Mouse (Mus musculus) brain, embryonic 14.5 days (tissue): ENCODE data around the gene Omt2b. TPM values are rescaled to one million over a fixed set of nuclear protein-coding genes. Genes with fewer than 3 reads are reported as not detected.
"Not testable (repeated sequence)": the region's sequence is repeated elsewhere in the genome, so short reads cannot be mapped to it uniquely, and the experiment has no call there.

Source experiments
- DNase-seq: peaks from one replicate; pipeline ENCODE4 v3.0.0-alpha.2; 2011; ENCODE audit warnings: low read depth
- CTCF ChIP-seq: fragments of 200-500 bp; IDR thresholded peaks from 2 replicates; pipeline ENCODE4 v1.5.1; 2012; ENCODE audit warnings: inconsistent platforms, mild to moderate bottlenecking, moderate library complexity, borderline replicate concordance; ENCODE audit not compliant: insufficient read depth, insufficient read length; ENCODE audit errors: extremely low read depth
- POLR2A ChIP-seq: fragments of 200-500 bp; IDR thresholded peaks from 2 replicates; pipeline ENCODE4 v1.6.1; 2012; ENCODE audit warnings: mild to moderate bottlenecking, inconsistent platforms, borderline replicate concordance; ENCODE audit not compliant: poor library complexity, insufficient read depth, insufficient read length, severe bottlenecking; ENCODE audit errors: extremely low read depth
- polyA plus RNA-seq: library from polyadenylated mRNA; depleted of rRNA; stranded (reverse); fragments of >200 nt; gene quantifications from 2 replicates; pipeline ENCODE4 v1.2.3, GENCODE M21; 2012; rRNA removed

Omt2b gene
- polyA plus RNA-seq: not detected in 2 replicates

DNA sequence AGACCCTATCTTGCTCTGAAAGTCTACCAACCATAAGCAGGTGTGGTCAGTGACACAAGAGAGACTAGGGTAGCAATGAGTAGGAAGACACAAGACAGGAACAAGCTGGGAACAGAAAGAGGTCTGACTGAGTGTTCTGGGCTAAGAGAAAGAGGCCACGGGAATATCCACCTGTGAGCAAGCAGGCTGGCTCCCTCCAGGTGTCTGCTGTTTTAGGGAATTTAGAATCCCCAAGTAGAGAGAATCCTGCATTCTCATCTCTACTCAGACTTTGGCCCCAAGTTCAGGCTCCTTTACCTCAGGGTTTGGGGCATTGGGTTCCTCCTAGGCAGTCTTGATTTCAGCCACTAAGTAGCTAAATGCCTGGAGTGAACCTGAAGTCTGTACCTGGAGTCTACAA is at the start of gene Omt2b:
Omt2b (plus strand) TSS at position 301 of the 400 bp plus-strand sequence.
- not testable (repeated sequence) for DNase-seq

DNA sequence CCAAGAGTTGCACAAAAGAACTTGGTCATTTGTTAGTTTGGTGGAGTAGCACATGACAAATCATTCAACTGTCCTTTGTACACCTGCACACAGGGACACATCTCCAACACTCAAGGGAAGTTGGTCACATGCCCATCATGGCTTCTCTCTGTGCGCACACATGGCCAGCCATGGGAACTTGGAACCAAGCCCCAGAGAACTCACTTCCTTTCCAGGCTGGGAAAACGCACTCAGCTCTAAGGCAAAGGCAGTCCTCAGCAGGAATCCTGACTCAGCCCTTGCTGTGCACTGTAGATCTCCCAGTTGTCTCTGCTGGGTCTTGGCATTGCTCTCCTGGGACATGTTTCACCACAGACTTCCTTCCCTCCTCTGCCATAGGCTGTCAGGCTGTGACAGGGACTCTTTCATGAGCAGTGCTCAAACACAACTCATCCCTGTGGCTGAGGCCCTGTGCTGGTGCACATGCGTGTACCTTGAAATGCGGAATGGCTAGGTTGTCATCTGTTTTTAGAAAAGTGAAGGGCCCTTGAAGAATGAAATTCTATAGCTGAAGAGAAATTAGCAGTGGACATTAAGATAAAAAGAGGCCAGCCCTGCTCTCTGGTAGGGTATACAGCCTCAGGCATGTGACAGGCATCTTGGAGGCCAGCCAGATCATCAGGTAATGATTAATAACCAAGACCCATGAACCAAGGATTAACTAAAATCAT is 45.2 kb upstream of the Omt2b start:
- DNase-seq: not testable (repeated sequence)

DNA sequence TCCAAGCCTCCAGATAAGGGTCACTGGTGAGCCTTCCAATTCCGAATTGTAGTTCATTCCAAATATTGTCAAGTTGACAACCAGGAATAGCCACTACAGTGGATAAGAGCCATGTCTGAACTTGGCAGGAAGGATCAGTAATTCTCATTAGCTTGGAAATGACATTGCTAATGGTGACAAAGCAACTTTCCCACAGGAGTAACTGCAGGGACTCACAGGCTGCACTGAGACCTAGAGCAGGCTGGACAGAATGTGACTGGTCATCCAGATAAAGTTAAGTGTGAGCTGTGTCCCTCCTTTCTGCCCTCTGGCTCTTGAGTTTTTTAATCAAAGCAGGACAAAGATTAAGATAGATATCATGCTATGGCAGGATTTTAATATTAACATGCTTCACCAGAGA is 38.3 kb upstream of the Omt2b start:
- DNase-seq: not testable (repeated sequence)

DNA sequence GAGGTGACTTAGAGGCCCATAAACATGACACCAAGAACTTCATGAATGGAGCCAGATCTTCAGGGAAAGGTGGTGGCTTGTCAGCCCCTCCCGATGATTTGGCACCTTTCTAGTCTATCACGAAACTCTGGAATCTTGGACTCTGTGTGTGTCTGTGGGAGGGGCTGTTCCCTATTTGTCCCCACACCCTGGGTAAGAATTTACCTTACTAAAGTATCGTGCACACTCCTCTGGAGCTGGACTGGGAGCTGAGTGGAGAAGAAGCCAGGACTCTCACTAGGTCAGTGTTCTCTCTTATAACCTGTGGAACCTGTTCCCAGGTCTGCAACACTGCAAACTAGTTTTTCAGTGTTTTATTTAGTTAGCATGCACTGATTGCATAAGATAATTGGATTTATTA is 37.7 kb upstream of the Omt2b start, which contains the start of gene Gm10639:
Gm10639 (plus strand) TSS at position 201 of the 400 bp plus-strand sequence.
- not testable (repeated sequence) for DNase-seq

DNA sequence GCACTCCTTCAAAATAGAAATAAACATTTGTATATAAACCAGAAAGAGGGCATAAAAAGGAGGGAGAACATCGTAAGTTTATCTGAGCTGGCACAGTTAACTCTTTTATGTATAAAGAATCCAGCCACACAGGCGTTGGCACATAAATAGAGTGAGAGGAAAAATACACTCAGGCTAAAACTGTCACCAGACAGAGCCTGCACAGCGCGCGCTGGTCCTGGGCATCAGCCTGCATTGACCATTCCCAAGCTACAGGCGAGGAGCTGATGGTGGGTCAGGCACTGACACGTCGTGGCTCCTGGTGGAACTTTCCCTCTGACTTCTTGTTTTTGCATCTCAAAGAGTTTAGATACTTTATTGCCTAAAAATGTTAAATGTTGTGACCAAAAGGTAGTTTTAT is 34.9 kb upstream of the Omt2b start:
- not testable (repeated sequence) for DNase-seq

DNA sequence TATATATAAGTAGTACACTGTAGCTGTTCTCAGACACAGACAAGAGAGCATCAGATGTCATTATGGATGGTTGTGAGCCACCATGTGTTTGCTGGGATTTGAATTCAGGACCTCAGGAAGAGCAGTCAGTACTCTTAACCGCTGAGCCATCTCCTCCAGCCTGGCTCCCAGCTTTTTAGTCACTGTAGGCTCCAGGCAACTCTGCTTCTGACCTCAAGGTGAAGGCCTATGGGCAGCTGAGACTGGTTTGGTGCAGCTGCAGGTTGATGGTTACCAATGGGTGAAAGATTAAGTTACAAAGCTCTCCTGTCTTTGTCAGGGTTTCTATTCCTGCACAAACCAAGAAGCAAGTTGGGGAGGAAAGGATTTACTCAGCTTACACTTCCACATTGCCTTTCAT is 33.7 kb upstream of the Omt2b start:
- DNase-seq: not testable (repeated sequence)

DNA sequence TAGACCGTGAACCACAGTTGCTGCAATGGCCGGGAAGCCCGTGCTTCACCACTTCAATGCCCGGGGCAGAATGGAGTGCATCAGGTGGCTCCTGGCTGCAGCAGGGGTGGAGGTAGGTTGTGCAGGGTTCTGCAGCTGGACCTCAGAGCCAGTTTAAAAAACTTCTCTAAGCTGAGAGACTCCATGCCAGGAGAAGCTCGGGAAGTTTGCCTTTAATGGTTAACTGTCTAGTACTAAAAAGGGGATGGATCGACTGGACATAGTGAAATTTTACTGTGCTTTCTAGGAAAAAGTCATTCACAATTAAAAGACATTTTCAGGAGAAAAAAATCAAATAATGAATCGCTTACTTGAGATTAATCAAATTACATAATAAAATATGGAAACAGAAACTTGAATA is 32.6 kb upstream of the Omt2b start:
- DNase-seq: not testable (repeated sequence)

DNA sequence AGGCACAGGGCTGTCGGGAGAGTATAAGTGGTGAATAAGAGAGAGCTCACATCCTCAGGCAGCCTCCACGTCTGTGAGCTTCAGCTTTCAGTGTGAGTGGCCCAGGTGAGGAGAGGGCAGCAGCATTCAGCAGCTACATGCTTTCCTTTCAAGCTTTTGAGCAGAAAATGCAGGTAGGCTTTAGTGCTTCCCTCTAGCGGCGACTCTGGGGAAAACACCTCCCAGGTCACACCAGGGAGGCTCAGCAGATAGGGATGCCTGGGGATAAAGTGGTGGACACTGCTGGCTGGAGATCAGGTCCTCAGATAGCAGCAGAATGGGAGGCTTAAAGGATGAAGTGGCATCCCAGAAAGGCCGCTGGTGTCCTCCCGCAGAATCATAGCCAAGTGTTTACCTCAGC is 31.3 kb upstream of the Omt2b start:
- peak; percentile 68; the same call in 1 of the 2 replicates for TF ChIP-seq CTCF
- DNase-seq: peak; percentile 54

DNA sequence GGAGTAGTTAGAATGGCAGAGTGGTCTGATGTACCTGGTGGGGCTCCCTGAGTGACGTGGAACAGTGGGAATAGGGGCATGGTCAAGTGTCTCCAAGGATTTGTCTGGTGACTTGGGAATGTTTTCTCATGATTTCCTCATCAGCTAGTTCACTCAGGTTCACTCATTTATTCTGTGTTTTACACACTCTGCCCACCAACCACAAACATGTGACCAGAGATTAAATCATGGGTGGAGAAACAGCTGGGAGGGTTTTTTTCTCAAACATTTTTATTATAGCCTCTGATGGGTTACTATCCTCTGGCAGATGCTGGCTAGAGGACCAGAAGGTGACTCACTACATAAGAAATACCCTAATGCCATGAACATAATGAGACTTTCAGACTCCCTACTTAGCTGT is 29.2 kb upstream of the Omt2b start:
- DNase-seq: no peak

DNA sequence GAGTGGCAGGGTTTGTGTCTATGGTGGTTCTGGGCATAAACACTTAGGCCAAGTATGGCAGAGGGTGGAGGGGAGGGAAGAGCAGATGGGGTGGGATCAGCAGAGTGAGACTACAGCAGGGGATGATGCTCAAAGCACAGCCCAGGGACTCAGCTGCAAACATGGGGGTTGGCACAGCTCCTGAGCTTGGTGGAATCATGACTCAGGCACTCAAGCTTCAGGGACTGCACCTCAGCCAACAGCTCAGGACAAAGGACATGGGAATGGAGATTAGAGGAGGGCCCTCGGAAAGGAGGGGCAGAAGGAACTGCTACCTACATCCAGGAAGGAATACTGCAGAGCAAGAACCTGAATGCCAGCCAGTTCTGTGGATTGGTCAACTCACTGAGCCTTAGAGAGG is 28.2 kb upstream of the Omt2b start:
- DNase-seq: not testable (repeated sequence)

More for the DNA sequence above, 29.2 kb upstream of the Omt2b start:
- no peak for TF ChIP-seq CTCF
- no peak for TF ChIP-seq POLR2A

DNA sequence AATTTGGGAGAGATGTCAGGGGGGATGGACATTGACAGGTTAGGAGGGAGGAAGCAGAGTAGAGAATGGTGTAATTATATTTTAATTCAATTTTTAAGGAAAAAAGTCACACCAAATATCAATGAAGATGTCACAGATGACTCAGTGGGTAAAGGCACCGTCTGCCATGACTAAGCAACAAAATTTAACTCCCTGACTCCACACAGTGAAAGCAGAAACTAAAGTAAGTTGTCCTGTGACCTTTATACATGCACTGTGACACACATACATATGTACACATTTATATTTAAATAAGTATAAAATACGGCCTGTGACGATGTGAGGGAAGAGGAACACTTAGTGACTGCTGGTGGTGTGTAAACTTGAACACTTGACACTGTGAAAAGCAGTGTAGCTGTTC is 19.3 kb upstream of the Omt2b start:
- DNase-seq: not testable (repeated sequence)

DNA sequence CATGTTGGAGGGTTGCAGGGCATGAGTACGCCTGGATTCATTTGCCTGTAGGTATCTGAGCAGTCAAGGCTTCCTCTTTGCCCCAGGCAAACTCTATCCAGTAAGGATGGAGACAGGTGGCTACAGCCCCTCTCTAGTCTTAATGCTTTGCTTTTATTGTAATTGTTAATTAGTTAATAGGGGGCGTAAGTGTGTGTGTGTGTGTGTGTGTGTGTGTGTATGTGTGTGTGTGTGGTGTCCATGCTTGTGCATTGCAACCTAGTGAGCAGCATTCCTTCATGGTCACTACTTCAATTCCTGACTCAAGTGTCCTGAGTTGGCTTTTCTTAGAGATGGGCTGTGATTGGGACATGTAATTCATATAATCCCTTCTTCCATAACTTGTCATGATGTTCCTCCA is 12.7 kb upstream of the Omt2b start, which contains the start of gene Omt2a:
Omt2a (minus strand) TSS at position 101 of the 400 bp plus-strand sequence.
- no peak for DNase-seq
- no peak for TF ChIP-seq POLR2A
- TF ChIP-seq CTCF: no peak

DNA sequence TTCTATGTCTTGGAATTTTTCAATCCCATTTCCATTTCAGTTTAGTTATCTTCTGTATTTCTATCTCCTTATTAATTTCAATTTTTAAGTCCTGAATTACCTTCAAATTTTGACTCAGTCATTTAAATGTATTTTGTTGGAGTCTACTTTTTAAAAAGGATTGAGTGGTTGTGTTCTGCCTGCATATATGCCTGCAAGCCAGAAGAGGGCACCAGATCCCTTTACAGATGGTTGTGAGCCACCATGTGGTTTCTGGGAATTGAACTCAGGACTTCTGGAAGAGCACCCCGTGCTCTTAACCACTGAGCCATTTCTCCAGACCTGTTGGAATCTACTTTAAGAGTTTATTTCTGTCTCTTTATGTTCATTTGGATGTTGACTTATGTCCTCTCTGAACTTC is 7.9 kb upstream of the Omt2b start:
- peak; percentile 5 for DNase-seq
- TF ChIP-seq POLR2A: no peak
- peak; percentile 20; the same call in 1 of the 2 replicates for TF ChIP-seq CTCF

DNA sequence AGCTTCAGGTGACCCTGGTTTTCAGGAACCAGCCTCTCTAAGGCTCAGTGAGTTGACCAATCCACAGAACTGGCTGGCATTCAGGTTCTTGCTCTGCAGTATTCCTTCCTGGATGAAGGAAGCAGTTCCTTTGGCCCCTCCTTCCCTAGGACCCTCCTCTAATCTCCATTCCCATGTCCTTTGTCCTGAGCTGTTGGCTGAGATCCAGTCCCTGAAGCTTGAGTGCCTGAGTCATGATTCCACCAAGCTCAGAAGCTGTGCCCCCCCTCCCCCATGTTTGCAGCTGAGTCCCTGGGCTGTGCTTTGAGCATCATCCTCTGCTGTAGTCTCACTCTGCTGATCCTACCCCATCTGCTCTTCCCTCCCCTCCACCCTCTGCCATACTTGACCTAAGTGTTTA is 9.7 kb downstream of the Omt2b start:
- peak; percentile 53 for DNase-seq

DNA sequence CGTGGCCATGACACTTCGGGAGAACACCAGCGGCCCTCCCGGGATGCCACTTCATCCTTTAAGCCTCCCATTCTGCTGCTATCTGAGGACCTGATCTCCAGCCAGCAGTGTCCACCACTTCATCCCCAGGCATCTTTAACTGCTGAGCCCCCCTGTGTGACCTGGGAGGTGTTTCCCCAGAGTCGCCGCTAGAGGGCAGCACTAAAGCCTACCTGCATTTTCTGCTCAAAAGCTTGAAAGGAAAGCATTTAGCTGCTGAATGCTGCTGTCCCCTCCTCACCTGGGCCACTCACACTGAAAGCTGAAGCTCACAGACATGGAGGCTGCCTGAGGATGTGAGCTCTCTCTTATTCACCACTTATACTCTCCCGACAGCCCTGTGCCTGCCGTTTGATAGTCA is 12.9 kb downstream of the Omt2b start:
- TF ChIP-seq CTCF: peak; percentile 68
- DNase-seq: peak; percentile 57

DNA sequence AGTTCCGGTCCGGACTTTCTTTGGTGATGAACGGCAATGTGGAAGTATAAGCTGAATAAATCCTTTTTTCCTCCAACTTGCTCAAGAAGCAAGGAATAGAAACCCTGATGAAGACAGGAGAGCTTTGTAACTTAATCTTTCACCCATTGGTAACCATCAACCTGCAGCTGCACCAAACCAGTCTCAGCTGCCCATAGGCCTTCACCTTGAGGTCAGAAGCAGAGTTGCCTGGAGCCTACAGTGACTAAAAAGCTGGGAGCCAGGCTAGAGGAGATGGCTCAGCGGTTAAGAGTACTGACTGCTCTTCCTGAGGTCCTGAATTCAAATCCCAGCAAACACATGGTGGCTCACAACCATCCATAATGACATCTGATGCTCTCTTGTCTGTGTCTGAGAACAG is 15.1 kb downstream of the Omt2b start:
- not testable (repeated sequence) for DNase-seq

DNA sequence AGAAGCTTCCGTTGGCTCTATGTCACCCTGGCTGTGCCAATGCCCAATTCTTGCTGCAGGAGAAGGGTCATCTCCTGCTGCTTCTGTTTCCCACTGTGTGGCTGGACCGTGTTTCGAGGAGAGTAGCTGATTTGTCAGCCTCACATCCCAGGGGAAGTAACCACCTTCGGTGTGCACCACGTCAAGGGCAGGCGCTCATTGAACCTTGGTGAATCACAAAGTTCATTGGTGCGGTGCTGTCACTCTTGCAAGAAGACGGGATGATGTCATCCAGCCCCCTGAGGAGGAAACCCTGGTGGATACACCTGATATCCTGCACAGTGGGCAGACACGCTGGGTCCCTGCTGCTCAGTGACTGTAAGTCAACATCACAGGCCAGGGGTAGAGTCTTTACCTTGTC is 15.7 kb downstream of the Omt2b start:
- not testable (repeated sequence) for DNase-seq

DNA sequence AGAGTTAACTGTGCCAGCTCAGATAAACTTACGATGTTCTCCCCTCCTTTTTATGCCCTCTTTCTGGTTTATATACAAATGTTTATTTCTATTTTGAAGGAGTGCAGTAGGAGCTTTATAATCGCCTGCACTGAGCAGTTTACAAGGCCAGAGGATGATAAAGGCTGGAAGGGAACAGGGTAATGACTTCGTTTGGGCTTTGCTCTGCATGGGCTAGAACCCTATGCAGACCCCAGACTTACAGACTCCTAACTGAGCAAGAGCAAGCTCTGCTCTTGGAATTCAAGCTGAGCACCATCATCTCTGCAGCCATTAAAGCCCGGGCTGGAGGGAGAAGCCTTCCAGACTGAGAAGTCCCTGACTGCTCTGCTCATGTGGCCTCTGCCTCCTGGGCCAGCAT is 17.8 kb downstream of the Omt2b start:
- not testable (repeated sequence) for DNase-seq
